In the genomic region with DNA sequence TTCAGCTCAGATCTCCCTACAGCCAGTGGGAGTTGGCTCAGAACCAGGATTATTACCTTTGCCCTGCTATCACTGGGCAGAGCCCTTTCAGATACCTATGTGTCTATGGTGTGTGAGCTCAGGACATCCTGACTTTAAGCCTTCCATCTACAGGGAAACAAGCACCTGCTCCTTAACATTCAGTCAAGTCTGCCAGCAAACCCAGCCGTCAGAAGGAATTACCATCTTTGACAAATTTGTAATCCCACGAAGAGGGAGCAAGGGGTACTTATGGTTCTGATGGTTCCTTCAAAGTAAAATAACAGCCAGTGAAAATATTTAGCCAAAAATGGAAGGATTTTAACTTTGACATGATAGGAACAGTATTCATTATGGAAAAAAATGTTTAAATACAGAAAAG, we compare ENCODE assay signal across 13 mouse cellular contexts.
"Had no signal": no experiment of that assay in that cellular context is flagged by ENCODE, and none has a peak within 500 bp of the region (broad histone marks: within the 10 kb centered on the region; RNA-seq: fewer than 3 reads in every experiment).

No protein-coding gene starts in this region.

- DNase-seq: gastrocnemius, adult 2 months; gastrocnemius, postnatal 10 days; gastrocnemius, postnatal 25 days; heart, adult 18-20 months; heart, postnatal 10 days; heart, postnatal 4 days; kidney, adult 18-20 months; kidney, adult 8-10 months; kidney, postnatal 10 days; kidney, postnatal 25 days; kidney, postnatal 4 days; liver; liver, embryonic 13.5 days had no signal
